Comparison of ENCODE assay signal across 25 mouse cellular contexts in the genomic region with DNA sequence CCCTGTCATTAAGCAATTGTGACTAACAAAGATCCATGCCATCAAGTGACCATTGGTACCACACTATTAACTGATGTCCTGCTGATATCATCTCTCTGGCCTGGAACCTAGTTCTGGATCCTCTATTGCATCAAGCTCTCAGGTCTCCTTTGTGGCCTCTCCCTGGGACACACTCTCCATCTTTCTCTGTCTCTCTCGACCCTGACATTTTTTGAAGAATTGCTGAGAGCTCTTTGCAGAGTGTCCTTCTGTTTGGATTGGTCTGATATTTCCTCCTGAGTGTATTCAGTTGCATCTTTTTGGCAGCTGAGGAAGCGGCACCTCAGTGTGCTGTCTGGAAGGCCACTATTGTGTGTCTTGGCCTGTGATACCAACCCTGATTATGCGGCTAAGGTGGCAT.
"Had no signal": no experiment of that assay in that cellular context is flagged by ENCODE, and none has a peak within 500 bp of the region (broad histone marks: within the 10 kb centered on the region; RNA-seq: fewer than 3 reads in every experiment).

No protein-coding gene starts in this region.

- H3K9ac ChIP-seq: heart, embryonic 13.5 days; heart, embryonic 15.5 days; hindbrain, embryonic 13.5 days; hindbrain, embryonic 15.5 days; kidney, embryonic 15.5 days; limb, embryonic 13.5 days; limb, embryonic 15.5 days; liver, embryonic 12.5 days; liver, embryonic 14.5 days had no signal

- H3K27ac ChIP-seq: heart, adult 2 months; heart, embryonic 13.5 days; heart, embryonic 15.5 days; hindbrain, embryonic 13.5 days; hindbrain, embryonic 15.5 days; hindbrain, postnatal 0 days; kidney, embryonic 15.5 days; kidney, postnatal 0 days; limb, embryonic 13.5 days; limb, embryonic 15.5 days; liver, embryonic 12.5 days; liver, embryonic 14.5 days had no signal

- H3K9me3 ChIP-seq: heart, embryonic 13.5 days; heart, embryonic 15.5 days; hindbrain, embryonic 13.5 days; hindbrain, embryonic 15.5 days; kidney, embryonic 15.5 days; limb, embryonic 13.5 days; limb, embryonic 15.5 days; liver, embryonic 12.5 days had no signal

- H3K27me3 ChIP-seq: heart, embryonic 13.5 days; heart, embryonic 15.5 days; hindbrain, embryonic 13.5 days; hindbrain, embryonic 15.5 days; kidney, embryonic 15.5 days; limb, embryonic 13.5 days; limb, embryonic 15.5 days; liver, embryonic 12.5 days had no signal

- H3K4me3 ChIP-seq: heart, adult 2 months; heart, embryonic 13.5 days; heart, embryonic 15.5 days; hindbrain, embryonic 13.5 days; hindbrain, embryonic 15.5 days; kidney, embryonic 15.5 days; limb, embryonic 13.5 days; limb, embryonic 15.5 days; liver, embryonic 12.5 days had no signal

- DNase-seq: gastrocnemius, postnatal 10 days; gastrocnemius, postnatal 25 days; heart, adult 11 months; heart, adult 2 months; heart, postnatal 14 days; heart, postnatal 36 days; kidney, adult 11 months; kidney, adult 2 months; kidney, adult 9 months; kidney, postnatal 14 days; kidney, postnatal 36 days; layer of hippocampus, adult 9-11 months; layer of hippocampus, postnatal 36 days; left cerebral cortex, postnatal 4 days had no signal

- H3K4me1 ChIP-seq: hindbrain, embryonic 15.5 days; kidney, embryonic 15.5 days; limb, embryonic 13.5 days; limb, embryonic 15.5 days; liver, embryonic 12.5 days had no signal
